Mouse (Mus musculus): Measurements from ENCODE around the gene Nlgn2. TPM values are rescaled to one million over a fixed set of nuclear protein-coding genes. Genes with fewer than 3 reads are reported as not detected.
A peak's percentile ranks its signal among the peaks of the same experiment; 100 is the strongest.

Nlgn2 gene
- total and polyA plus RNA-seq, 2 experiments from 2014 or later: 23.5 to 137 TPM

GRCm38 (mm10) chr11:69804652-69804940 is 33.0 kb downstream of the Nlgn2 start:
- H3K4me1 ChIP-seq (ENCODE audit: insufficient read depth, low read length): peaks cover 3% of the 10 kb centered on the region; the same call in 1 of the 2 replicates
- no peaks in the 10 kb centered on the region for H3K9me3 ChIP-seq (ENCODE audit: low read length)
- no peak overlapping the region for H3K9ac ChIP-seq (replicated peaks; ENCODE audit: low read length, poor library complexity, severe bottlenecking)
- H3K4me2 ChIP-seq (ENCODE audit: low read depth, low read length, poor library complexity, severe bottlenecking): peak overlapping the region; percentile 96
- 0 out of 2 replicates have a peak, but pooled peaks cover 4% of the 10 kb centered on the region for H3K27me3 ChIP-seq (ENCODE audit: insufficient read depth, low read length)
- no peak for TF ChIP-seq CTCF (IDR thresholded peaks at IDR 0.05)
- H3K4me3 ChIP-seq (ENCODE audit: low read depth, low read length): no peak overlapping the region
- no peak overlapping the region for H3K27ac ChIP-seq (ENCODE audit: low read depth, low read length)
- no peak for DNase-seq (ENCODE audit: low spot score)
- ATAC-seq (ENCODE audit: low FRiP score): no peak
- H3K36me3 ChIP-seq (ENCODE audit: insufficient read depth, low read length): no peaks in the 10 kb centered on the region
- 9% methylated on average over 12 of the region's 12 CpGs for WGBS

DNA sequence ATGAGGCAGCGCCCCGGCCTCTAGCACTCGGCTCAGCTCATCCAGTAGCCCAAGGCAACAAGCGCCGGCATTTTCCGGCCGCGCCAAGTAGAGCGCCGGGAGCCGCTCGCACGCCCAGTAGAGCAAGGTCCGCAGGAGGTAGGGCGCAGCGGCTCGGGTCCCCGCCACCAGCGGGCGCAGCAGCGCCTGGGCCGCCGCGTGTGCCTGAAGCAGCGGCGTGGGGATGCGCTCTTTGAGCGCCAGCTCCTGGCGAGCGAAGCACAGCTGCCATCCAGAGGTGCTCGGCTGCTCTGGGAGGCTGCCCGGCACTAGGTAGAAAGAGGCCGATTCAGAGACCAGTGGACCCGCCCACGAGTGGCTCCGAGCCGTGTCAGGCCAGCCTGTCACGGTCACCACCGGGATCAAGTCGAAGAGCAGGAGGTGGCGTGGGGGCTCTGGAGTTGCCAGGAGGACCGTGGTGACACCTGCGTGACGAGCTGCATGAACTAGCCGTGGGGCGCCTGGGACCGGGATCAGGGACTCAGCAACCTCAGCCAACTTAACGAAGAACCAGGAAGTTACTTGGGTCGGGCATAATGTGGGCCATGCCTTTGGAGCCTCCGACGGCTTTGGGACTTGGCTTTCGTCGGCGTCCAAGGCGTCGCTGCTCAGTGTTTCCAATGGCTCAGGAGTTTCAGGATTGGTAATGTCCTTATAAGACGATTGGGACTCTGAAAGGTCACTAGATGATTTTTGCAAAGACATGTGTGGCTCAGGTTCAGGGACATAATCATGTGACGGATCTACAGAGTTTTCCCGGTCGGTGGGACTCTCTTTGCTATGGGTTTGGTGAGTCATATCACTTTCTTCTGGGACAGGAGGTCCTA is 33.6 kb downstream of the Nlgn2 start:
- TF ChIP-seq CTCF (IDR thresholded peaks at IDR 0.05): peak; percentile 74
- Histone ChIP-seq H3K9me3 (ENCODE audit: low read length) (no peaks in the 10 kb centered on the region), H3K27me3 (ENCODE audit: insufficient read depth, low read length) (0 out of 2 replicates have a peak, but pooled peaks cover 4% of the 10 kb centered on the region), H3K4me2 (ENCODE audit: low read depth, low read length, poor library complexity, severe bottlenecking) (peak overlapping the region; percentile 96), H3K36me3 (ENCODE audit: insufficient read depth, low read length) (no peaks in the 10 kb centered on the region), H3K27ac (ENCODE audit: low read depth, low read length) (peak overlapping the region; percentile 62), H3K9ac (replicated peaks; ENCODE audit: low read length, poor library complexity, severe bottlenecking) (peak overlapping the region; percentile 68), H3K4me1 (ENCODE audit: insufficient read depth, low read length) (peaks cover 8% of the 10 kb centered on the region; the same call in 1 of the 2 replicates), H3K4me3 (ENCODE audit: low read depth, low read length) (peak overlapping the region; percentile 49)
- no peak for ATAC-seq (ENCODE audit: low FRiP score)
- WGBS: 2% methylated on average over 60 of the region's 60 CpGs
- peak; percentile 76 for DNase-seq (ENCODE audit: low spot score)

- 0 out of 2 replicates have a peak, but pooled peaks cover 4% of the 10 kb centered on the region for H3K27me3 ChIP-seq (ENCODE audit: insufficient read depth, low read length)
- TF ChIP-seq CTCF (IDR thresholded peaks at IDR 0.05): no peak
- peaks cover 11% of the 10 kb centered on the region; the same call in 1 of the 2 replicates for H3K4me1 ChIP-seq (ENCODE audit: insufficient read depth, low read length)
- no peak for ATAC-seq (ENCODE audit: low FRiP score)
- peak overlapping the region; percentile 62 for H3K27ac ChIP-seq (ENCODE audit: low read depth, low read length)
- peak overlapping the region; percentile 96 for H3K4me2 ChIP-seq (ENCODE audit: low read depth, low read length, poor library complexity, severe bottlenecking)
- H3K4me3 ChIP-seq (ENCODE audit: low read depth, low read length): peak overlapping the region; percentile 49
- 5% methylated on average over 12 of the region's 12 CpGs for WGBS
- H3K9me3 ChIP-seq (ENCODE audit: low read length): no peaks in the 10 kb centered on the region
- H3K9ac ChIP-seq (replicated peaks; ENCODE audit: low read length, poor library complexity, severe bottlenecking): peak overlapping the region; percentile 68
- H3K36me3 ChIP-seq (ENCODE audit: insufficient read depth, low read length): no peaks in the 10 kb centered on the region
- DNase-seq (ENCODE audit: low spot score): no peak
Observed at GRCm38 (mm10) chr11:69803328-69803727, 34.3 kb downstream of the Nlgn2 start.

GRCm38 (mm10) chr11:69802648-69803105 is 34.9 kb downstream of the Nlgn2 start:
- H3K9ac ChIP-seq (replicated peaks; ENCODE audit: low read length, poor library complexity, severe bottlenecking): peak overlapping the region; percentile 68
- under 1% methylated on average over 31 of the region's 33 CpGs for WGBS
- peak overlapping the region; percentile 49 for H3K4me3 ChIP-seq (ENCODE audit: low read depth, low read length)
- ATAC-seq (ENCODE audit: low FRiP score): no peak
- H3K4me1 ChIP-seq (ENCODE audit: insufficient read depth, low read length): peaks cover 11% of the 10 kb centered on the region; the same call in 1 of the 2 replicates
- peak overlapping the region; percentile 68 for H3K27ac ChIP-seq (ENCODE audit: low read depth, low read length)
- H3K4me2 ChIP-seq (ENCODE audit: low read depth, low read length, poor library complexity, severe bottlenecking): peak overlapping the region; percentile 96
- DNase-seq (ENCODE audit: low spot score): peak; percentile 85
- H3K36me3 ChIP-seq (ENCODE audit: insufficient read depth, low read length): 0 out of 2 replicates have a peak, but pooled peaks cover 4% of the 10 kb centered on the region
- no peak; the same call in 1 of the 2 replicates for TF ChIP-seq CTCF (IDR thresholded peaks at IDR 0.05)
- peaks cover 4% of the 10 kb centered on the region; the same call in 1 of the 2 replicates for H3K27me3 ChIP-seq (ENCODE audit: insufficient read depth, low read length)
- H3K9me3 ChIP-seq (ENCODE audit: low read length): no peaks in the 10 kb centered on the region

DNA sequence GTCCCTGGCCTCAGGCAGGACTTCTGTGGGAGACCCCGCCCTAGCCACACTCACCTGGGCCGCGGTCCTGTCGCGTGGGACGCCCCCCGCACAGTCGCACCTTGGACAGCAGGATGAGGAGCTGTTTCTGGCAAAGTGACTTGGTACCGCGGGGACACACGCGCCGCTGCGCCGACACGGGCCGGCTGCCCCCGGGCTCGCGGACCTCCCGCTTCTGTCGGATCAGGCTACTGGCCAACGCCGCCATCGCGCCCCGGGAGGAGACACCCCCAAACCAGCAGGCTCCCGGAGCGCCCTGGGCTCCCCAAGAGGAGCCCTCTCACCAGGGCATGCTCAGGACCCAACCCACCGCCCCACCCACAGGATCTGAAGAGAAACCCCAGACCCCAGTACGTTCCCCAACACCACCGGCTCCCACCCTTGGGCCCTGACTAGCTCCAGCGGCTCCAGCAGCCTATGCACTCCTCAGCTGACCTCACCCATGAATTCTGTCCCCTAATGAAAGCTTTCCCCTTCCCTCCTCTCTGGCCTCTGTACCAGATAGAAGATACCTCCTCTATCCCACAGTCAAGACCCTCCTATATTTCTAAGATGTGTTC is 36.1 kb downstream of the Nlgn2 start, which contains the start of gene Fgf11:
Gene Fgf11 (minus strand): TSS at position 479 of the 599 bp plus-strand sequence.
- Histone ChIP-seq H3K36me3 (ENCODE audit: insufficient read depth, low read length) (0 out of 2 replicates have a peak, but pooled peaks cover 6% of the 10 kb centered on the region), H3K27me3 (ENCODE audit: insufficient read depth, low read length) (peaks cover 4% of the 10 kb centered on the region; the same call in 1 of the 2 replicates), H3K9ac (replicated peaks; ENCODE audit: low read length, poor library complexity, severe bottlenecking) (peak within 1 kb of the TSS; percentile 68), H3K4me3 (ENCODE audit: low read depth, low read length) (peak within 1 kb of the TSS; percentile 49), H3K27ac (ENCODE audit: low read depth, low read length) (peak within 1 kb of the TSS; percentile 90), H3K4me2 (ENCODE audit: low read depth, low read length, poor library complexity, severe bottlenecking) (peak within 1 kb of the TSS; percentile 96), H3K9me3 (ENCODE audit: low read length) (no peaks in the 10 kb centered on the region), H3K4me1 (ENCODE audit: insufficient read depth, low read length) (peaks cover 11% of the 10 kb centered on the region; the same call in 1 of the 2 replicates)
- WGBS: 1% methylated on average over 30 of the region's 33 CpGs
- DNase-seq (ENCODE audit: low spot score): no peak
- no peak for TF ChIP-seq CTCF (IDR thresholded peaks at IDR 0.05)
- no peak for ATAC-seq (ENCODE audit: low FRiP score)

Measured in midbrain, postnatal 0 days (tissue).